Mouse (Mus musculus): Measurements from ENCODE around the gene Sct. TPM values are rescaled to one million over a fixed set of nuclear protein-coding genes. Genes with fewer than 3 reads are reported as not detected.

Gene Sct
- total RNA-seq, 2 experiments from 2014 or later: not detected

DNA sequence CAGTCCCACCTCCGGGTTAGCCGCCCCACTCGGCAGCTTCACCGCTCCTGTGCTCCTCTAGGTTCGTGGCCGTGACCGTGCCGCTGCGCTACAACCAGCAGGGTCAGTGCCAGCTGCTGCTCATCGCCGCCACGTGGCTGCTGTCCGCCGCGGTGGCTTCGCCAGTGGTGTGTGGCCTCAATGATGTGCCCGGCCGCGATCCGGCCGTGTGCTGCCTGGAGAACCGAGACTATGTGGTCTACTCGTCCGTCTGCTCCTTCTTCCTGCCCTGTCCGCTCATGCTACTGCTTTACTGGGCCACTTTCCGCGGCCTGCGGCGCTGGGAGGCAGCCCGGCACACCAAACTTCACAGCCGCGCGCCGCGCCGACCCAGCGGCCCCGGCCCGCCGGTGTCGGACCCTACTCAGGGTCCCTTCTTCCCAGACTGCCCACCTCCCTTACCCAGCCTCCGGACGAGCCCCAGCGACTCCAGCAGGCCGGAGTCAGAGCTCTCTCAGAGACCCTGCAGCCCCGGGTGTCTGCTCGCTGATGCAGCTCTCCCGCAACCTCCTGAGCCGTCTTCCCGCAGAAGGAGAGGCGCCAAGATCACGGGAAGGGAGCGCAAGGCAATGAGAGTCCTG is 15.0 kb upstream of the Sct start:
- peak in 1 of 2 experiments; percentile 50 for DNase-seq (ENCODE audit: extremely low spot score in 1 of 2, low spot score in 2 of 2)
- intact Hi-C loops (cut with DNase I): no loop called here

- intact Hi-C loops (cut with DNase I): no loop called here
These were observed 13.9 kb upstream of the Sct start for GRCm38 (mm10) chr7:141292583-141293388.

GRCm38 (mm10) chr7:141291921-141292582 is 13.1 kb upstream of the Sct start, which contains the start of gene Drd4:
Gene Drd4 (plus strand): TSS chr7:141292006.
- intact Hi-C loops (cut with DNase I): no loop called here

More at GRCm38 (mm10) chr7:141292583-141293388, 13.9 kb upstream of the Sct start:
- DNase-seq (ENCODE audit: extremely low spot score in 1 of 2, low spot score in 2 of 2): no peak

GRCm38 (mm10) chr7:141288042-141288441 is 9.1 kb upstream of the Sct start:
- intact Hi-C loops (cut with DNase I): no loop called here
- no peak for DNase-seq (ENCODE audit: extremely low spot score in 1 of 2, low spot score in 2 of 2)

More at GRCm38 (mm10) chr7:141291921-141292582, 13.1 kb upstream of the Sct start, which contains the start of gene Drd4:
- peak in 1 of 2 experiments; percentile 44 for DNase-seq (ENCODE audit: extremely low spot score in 1 of 2, low spot score in 2 of 2)

GRCm38 (mm10) chr7:141282756-141283155 is 3.8 kb upstream of the Sct start:
- no peak for DNase-seq (ENCODE audit: extremely low spot score in 1 of 2, low spot score in 2 of 2)
- intact Hi-C loops (cut with DNase I): no loop called here

- DNase-seq (ENCODE audit: extremely low spot score in 1 of 2, low spot score in 2 of 2): no peak
- intact Hi-C loops (cut with DNase I): no loop called here
These were observed 2.5 kb upstream of the Sct start for GRCm38 (mm10) chr7:141281442-141281841.

GRCm38 (mm10) chr7:141277701-141278678 is 943 bp downstream of the Sct start:
- intact Hi-C loops (cut with DNase I): no loop called here
- no peak for DNase-seq (ENCODE audit: extremely low spot score in 1 of 2, low spot score in 2 of 2)

DNA sequence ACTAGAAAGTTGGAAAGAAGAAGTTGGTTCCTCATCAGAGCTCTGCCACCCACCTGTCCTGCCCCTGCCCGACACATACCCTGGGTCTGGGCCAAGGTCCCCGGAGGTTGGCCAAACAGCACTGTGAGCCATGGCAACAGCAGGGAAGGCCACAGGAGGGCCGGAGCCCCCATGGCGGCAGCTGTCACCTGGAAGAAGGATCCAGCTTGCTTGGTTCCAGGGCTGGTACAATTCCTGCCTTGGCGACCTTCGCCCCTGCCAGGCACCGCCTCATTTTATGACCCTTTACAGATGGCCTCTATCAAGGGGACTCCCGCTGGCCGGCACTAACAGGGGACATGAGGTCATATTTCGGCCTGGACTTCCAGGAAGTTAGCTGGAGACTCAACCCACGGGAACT is 2.4 kb downstream of the Sct start, which contains the start of gene Cdhr5:
TSS of gene Cdhr5 (minus strand) at position 241 of the 400 bp plus-strand sequence.
- no peak for DNase-seq (ENCODE audit: extremely low spot score in 1 of 2, low spot score in 2 of 2)
- intact Hi-C loops (cut with DNase I): no loop called here

- DNase-seq (ENCODE audit: extremely low spot score in 1 of 2, low spot score in 2 of 2): no peak
- intact Hi-C loops (cut with DNase I): no loop called here
These were observed 3.6 kb downstream of the Sct start for GRCm38 (mm10) chr7:141275356-141275755.

DNA sequence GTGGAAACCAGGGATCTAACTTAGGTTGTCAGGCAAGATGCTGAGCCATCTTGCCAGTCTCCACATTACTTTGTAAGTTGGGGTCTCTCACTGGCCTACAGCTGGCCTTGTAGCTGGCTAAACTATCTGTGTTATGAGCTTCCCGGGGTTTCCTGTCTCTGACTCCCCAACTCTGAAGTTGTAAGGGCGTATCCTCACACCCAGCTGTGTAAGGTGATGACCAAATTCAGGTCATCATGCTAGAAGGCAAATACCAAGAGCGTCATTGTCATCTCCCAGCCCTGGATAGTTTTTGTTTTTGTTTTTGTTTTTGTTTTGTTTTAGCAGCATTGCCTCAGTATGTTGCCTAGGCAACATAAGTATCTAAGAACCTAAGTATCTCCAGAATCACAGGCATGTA is 8.3 kb downstream of the Sct start:
- DNase-seq (ENCODE audit: extremely low spot score in 1 of 2, low spot score in 2 of 2): no peak
- intact Hi-C loops (cut with DNase I): no loop called here

- intact Hi-C loops (cut with DNase I): loop anchor here (5.0 kb wide), 1 partner anchor 93 kb away; no protein-coding TSS in a partner anchor
- DNase-seq (ENCODE audit: extremely low spot score in 1 of 2, low spot score in 2 of 2): no peak
These were observed 9.7 kb downstream of the Sct start for GRCm38 (mm10) chr7:141269273-141269545.

GRCm38 (mm10) chr7:141268466-141269272 is 10.3 kb downstream of the Sct start:
- intact Hi-C loops (cut with DNase I): loop anchor here (5.0 kb wide), 1 partner anchor 94 kb away; no protein-coding TSS in a partner anchor
- no peak for DNase-seq (ENCODE audit: extremely low spot score in 1 of 2, low spot score in 2 of 2)

GRCm38 (mm10) chr7:141265739-141266561 is 13.0 kb downstream of the Sct start, which contains the start of gene Irf7:
Gene Irf7 (minus strand): TSS chr7:141266481.
- intact Hi-C loops (cut with DNase I): loop anchor here (5.0 kb wide), 1 partner anchor 96 kb away; no protein-coding TSS in a partner anchor
- peak in 1 of 2 experiments; percentile 57 for DNase-seq (ENCODE audit: extremely low spot score in 1 of 2, low spot score in 2 of 2)

DNA sequence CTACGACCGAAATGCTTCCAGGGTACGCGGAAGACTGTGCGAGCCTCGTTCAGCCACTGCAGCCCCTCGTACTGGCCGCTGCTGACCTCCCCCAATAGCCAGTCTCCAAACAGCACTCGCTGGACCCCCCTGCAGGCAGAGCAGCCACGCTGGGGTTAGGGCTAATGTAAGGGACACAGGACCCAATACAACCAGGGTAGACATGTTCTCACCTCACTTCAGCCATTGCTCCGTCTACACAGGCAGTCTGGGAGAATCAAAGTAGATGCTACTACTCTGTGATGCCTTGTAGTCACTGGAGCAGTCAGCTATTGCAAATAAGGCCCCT is 13.6 kb downstream of the Sct start:
- intact Hi-C loops (cut with DNase I): loop anchor here (5.0 kb wide), 1 partner anchor 97 kb away; no protein-coding TSS in a partner anchor
- DNase-seq (ENCODE audit: extremely low spot score in 1 of 2, low spot score in 2 of 2): no peak

DNA sequence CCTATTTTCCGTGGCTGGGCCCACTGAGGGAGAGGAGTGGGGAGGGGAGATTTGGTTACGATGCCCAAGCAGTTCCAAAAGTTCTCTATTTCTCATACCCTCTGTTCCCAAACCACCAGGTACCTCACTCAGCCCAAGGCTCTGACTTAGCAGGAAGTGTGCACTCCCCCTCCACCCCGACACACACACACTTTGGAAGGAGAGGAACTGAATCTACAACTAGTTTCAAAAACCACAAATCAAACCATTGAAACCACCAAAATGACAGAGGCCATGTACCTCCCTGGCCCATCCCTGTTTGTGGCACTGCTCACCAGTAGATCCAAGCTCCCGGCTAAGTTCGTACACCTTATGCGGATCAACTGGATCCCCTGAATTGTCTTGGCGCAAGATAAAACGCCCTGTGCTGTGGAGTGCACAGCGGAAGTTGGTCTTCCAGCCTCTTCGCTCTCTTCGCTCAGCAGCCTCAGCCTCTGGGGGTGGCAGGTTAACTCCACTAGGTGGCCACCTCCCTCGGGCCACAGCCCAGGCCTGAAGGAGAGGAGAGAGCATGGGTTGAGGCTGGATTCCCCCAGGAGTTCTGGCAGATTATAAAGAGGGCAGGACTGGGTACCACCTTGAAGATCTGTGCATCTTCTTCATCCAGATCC is 14.0 kb downstream of the Sct start:
- peak in 1 of 2 experiments; percentile 54 for DNase-seq (ENCODE audit: extremely low spot score in 1 of 2, low spot score in 2 of 2)
- intact Hi-C loops (cut with DNase I): loop anchor here (5.0 kb wide), 1 partner anchor 97 kb away; no protein-coding TSS in a partner anchor

DNA sequence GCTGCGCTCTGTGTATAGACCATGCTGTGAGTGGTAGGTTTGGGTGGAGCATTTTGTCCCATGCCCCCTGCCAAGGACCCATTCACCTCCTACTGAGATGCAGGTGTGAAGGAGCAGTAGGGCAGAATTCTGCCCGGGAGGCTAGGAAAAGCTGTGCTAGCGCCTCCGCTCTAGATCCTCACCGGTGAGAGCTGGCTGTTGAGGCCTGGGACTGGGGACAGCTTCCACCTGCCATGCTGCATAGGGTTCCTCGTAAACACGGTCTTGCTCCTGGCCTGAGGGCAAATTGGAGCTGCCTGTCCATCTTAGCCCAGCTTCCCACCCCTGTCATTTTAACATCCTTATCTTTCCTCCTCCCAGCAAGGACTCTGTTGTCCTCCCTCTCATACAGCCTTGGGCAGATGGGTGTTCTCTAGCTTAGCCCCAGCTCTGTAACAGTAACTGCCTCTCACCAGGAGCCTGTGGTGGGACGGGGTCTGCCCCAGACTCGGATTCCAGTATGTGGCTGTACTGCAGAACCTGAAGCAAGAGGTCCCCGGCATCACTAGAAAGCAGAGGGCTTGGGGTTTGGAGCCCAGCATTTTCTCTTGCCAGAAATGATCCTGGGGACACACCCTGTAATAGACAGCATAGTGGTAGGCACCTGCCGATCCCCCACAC is 14.8 kb downstream of the Sct start:
- intact Hi-C loops (cut with DNase I): no loop called here

More for the DNA sequence above, 14.8 kb downstream of the Sct start:
- DNase-seq (ENCODE audit: extremely low spot score in 1 of 2, low spot score in 2 of 2): no peak
